Mouse (Mus musculus) limb, embryonic 15.5 days (tissue): ENCODE data around the gene Ehd1. TPM values are rescaled to one million over a fixed set of nuclear protein-coding genes. Genes with fewer than 3 reads are reported as not detected.
"Not testable (repeated sequence)": the region's sequence is repeated elsewhere in the genome, so short reads cannot be mapped to it uniquely, and the experiment has no call there.

Experiments used
- ATAC-seq: fragments of 200-750 bp; cut with Nextera tagmentation; 2 replicates; pipeline ENCODE4 v1.8.0; 2017; ENCODE audit warnings: low read depth, moderate TSS enrichment; ENCODE audit not compliant: insufficient number of reproducible peaks, low FRiP score, low TSS enrichment
- H3K27ac ChIP-seq: fragments of 300-500 bp; sonication (generic); 2 replicates; pipeline ENCODE4 v1.5.1; 2015; ENCODE audit warnings: moderate library complexity, mild to moderate bottlenecking, inconsistent platforms
- H3K27me3 ChIP-seq: fragments of 300-500 bp; sonication (generic); 2 replicates; pipeline ENCODE4 v1.6.1; 2015; ENCODE audit warnings: inconsistent platforms
- H3K36me3 ChIP-seq: fragments of 300-500 bp; sonication (generic); 2 replicates; pipeline ENCODE4 v1.6.1; 2015; ENCODE audit warnings: inconsistent platforms
- H3K4me1 ChIP-seq: fragments of 300-500 bp; sonication (generic); 2 replicates; pipeline ENCODE4 v1.6.1; 2015; ENCODE audit warnings: inconsistent platforms
- H3K4me2 ChIP-seq: fragments of 300-500 bp; sonication (generic); 2 replicates; pipeline ENCODE4 v1.6.1; 2015; ENCODE audit warnings: mild to moderate bottlenecking, inconsistent platforms
- H3K4me3 ChIP-seq: fragments of 300-500 bp; sonication (generic); 2 replicates; pipeline ENCODE4 v1.5.1; 2015; ENCODE audit warnings: mild to moderate bottlenecking, inconsistent platforms
- H3K9ac ChIP-seq: fragments of 300-500 bp; sonication (generic); 2 replicates; pipeline ENCODE4 v1.6.1; 2015; ENCODE audit warnings: inconsistent platforms
- H3K9me3 ChIP-seq: fragments of 300-500 bp; sonication (generic); 2 replicates; pipeline ENCODE4 v1.6.1; 2016; ENCODE audit warnings: inconsistent platforms
- WGBS: fragments of 180-500 bp; shearing (Covaris S2); methylation state at CpG from one replicate; pipeline ENCODE4 v1.1.7; 2015; 5-methylcytosine and 5-hydroxymethylcytosine counted together
- polyA plus RNA-seq: library from polyadenylated mRNA; unstranded; fragments of >200 nt; fragmentation: Nextera tagmentation; extraction: Ambion mirVana; gene quantifications from 2 replicates; pipeline ENCODE4 v1.2.1, GENCODE M21; 2015

Ehd1 gene
- polyA plus RNA-seq, 1 experiment from 2014 or later, result 93.6 TPM

DNA sequence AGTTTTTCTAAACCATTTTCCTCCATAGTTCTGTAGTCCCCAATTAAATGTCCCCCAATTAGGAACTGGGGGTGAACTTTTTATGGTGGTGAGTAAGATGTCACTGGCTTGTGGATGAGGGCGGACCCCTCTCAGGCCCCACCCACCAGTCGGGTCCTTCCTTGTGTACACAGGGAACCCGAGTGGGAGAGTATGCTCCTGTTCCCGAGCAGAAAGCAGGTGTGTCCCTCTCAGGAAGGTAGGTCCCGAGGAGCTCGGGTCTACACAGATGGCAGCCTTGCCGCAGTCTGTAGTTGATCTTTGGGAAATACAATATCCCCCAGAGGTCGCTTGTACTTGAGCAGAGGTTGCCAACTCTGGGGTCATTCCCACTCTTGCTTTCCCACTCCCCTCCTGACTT is 8.7 kb downstream of the Ehd1 start:
- no peak for ATAC-seq
- 64% methylated on average over 8 of the region's 8 CpGs for WGBS
- H3K4me1 ChIP-seq, result peaks cover 25% of the 10 kb centered on the region
- H3K4me2 ChIP-seq, result no peak overlapping the region
- H3K27ac ChIP-seq, result no peak overlapping the region
- no peak overlapping the region for H3K9ac ChIP-seq
- no peaks in the 10 kb centered on the region for H3K27me3 ChIP-seq
- no peak overlapping the region for H3K4me3 ChIP-seq
- peaks cover 83% of the 10 kb centered on the region for H3K36me3 ChIP-seq
- no peaks in the 10 kb centered on the region for H3K9me3 ChIP-seq

GRCm38 (mm10) chr19:6285632-6286433 is 9.3 kb downstream of the Ehd1 start:
- H3K4me3 ChIP-seq, result no peak overlapping the region
- no peaks in the 10 kb centered on the region for H3K9me3 ChIP-seq
- peaks cover 19% of the 10 kb centered on the region for H3K4me1 ChIP-seq
- WGBS, result 72% methylated on average over 7 of the region's 7 CpGs
- no peak overlapping the region for H3K9ac ChIP-seq
- no peaks in the 10 kb centered on the region for H3K27me3 ChIP-seq
- no peak for ATAC-seq
- H3K4me2 ChIP-seq, result no peak overlapping the region
- H3K27ac ChIP-seq, result no peak overlapping the region
- H3K36me3 ChIP-seq, result peaks cover 77% of the 10 kb centered on the region

DNA sequence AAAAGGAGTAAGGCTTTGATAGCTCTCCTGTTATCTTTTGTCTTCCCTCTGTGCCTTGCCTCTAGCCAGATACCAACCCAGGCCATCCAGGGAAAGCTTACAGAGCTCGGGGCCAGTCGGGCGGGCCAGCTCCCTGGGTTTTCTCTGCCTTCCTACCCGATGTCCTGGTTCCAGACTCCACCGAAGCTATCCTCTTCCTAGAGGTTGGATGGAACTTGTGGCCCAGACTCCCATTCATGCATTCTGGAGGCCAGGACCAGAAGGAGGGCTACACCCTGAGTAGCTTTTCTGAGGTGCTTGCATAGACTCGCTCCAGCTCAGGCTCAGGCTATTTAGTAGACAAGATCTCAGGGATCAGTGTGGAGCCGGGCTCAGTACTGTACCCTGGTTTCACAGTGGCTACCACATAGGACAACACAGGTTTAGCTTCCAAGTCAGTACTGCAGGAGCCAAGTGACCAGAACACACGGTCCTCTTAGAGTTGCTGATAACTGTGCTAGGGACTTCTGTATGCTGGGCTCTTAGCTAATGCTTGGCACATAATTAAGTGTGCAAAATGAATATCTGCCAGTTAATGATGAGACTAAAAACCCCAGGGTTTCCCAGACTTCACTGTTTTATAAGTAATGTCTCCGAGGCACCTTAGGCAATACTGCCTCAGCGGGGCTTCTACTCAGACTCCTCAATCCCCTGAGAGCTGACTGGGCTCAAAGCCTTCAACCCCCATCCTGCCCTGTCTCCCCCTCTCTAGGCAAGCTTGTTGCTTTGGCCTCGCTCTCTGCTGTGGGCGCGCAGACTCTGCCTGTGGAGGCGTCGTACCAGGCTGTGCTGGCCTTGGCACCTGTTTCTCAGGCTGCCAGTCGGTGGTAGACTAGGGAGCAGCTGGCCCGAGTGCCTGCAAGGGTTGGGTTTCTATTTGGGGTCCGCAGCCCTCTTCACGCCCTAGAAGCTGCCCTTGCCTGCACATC is 10.2 kb downstream of the Ehd1 start:
- no peak overlapping the region for H3K9ac ChIP-seq
- peaks cover 73% of the 10 kb centered on the region for H3K36me3 ChIP-seq
- H3K27ac ChIP-seq, result no peak overlapping the region
- WGBS, result 84% methylated on average over 19 of the region's 19 CpGs
- H3K4me1 ChIP-seq, result peaks cover 16% of the 10 kb centered on the region
- H3K4me3 ChIP-seq, result no peak overlapping the region
- H3K27me3 ChIP-seq, result no peaks in the 10 kb centered on the region
- no peak for ATAC-seq
- no peaks in the 10 kb centered on the region for H3K9me3 ChIP-seq
- H3K4me2 ChIP-seq, result no peak overlapping the region

DNA sequence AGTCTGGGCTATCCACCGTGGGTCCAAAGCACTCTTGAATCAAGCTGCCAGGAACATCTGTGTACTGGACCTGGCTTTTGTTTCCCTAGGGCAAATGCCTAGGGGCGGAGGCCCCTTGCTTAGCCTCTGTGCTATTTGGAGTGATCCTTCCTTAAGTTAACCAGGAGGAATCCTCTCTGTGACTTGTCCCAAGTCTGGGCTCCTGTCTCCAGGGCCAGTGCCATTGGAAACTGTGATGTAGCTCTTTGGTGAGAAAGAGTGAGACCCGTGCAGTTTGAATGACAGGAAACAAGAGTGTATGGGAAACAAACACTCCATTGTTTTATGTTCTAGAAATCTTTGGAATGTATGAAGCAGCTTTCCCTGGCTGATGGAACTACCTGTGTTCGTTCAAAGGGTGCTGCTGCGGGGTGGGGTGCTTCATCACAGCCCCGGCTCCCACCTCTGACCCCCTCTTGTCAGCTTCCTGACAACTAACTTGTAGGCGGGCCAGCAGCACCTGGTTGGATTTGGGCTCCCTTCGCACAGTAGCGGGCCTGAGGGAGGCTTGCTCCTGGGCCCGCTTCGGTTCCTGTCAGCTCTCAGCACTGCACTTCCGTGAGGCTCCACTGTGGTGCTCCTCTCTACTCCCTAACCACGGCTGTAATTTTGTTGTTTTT is 11.8 kb downstream of the Ehd1 start:
- Histone ChIP-seq H3K9ac (no peak overlapping the region), H3K4me2 (no peak overlapping the region), H3K36me3 (peaks cover 69% of the 10 kb centered on the region), H3K4me1 (peaks cover 19% of the 10 kb centered on the region), H3K9me3 (no peaks in the 10 kb centered on the region), H3K4me3 (no peak overlapping the region), H3K27me3 (no peaks in the 10 kb centered on the region), H3K27ac (0 out of 2 replicates have a peak overlapping the region, but pooled peaks have one; percentile 35)
- 66% methylated on average over 13 of the region's 13 CpGs for WGBS
- no peak for ATAC-seq

DNA sequence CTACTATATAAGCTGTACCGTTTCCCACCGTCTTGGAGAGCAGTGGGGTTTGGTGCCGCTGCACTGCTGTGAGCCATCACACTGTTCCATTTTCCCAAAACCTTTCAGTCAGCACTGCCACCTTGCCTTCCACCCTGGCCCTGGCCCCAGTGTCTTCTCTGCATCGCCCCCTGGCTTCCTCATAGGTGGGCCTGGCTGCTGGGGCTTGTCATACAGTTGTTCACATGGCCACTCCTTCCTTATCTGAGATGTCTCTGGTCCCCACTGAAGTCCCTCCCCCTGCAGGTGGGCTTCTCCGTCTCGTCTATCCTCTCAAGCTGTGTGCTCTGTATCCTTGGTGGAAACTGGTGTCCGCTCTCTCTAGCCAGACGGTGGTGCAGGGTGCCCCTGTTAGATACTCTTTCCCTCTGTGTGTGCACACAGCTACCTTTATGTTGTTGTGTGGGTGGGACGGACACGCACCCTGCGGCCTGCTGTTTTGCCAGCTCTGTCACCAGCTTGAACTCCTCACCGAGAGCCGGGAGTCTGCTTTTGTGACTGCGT is 13.2 kb downstream of the Ehd1 start:
- 94% methylated on average over 14 of the region's 14 CpGs for WGBS
- Histone ChIP-seq H3K27me3 (no peaks in the 10 kb centered on the region), H3K4me2 (no peak overlapping the region), H3K27ac (no peak overlapping the region), H3K9me3 (no peaks in the 10 kb centered on the region), H3K4me1 (peaks cover 19% of the 10 kb centered on the region), H3K9ac (no peak overlapping the region), H3K4me3 (no peak overlapping the region), H3K36me3 (peaks cover 69% of the 10 kb centered on the region)
- no peak for ATAC-seq

DNA sequence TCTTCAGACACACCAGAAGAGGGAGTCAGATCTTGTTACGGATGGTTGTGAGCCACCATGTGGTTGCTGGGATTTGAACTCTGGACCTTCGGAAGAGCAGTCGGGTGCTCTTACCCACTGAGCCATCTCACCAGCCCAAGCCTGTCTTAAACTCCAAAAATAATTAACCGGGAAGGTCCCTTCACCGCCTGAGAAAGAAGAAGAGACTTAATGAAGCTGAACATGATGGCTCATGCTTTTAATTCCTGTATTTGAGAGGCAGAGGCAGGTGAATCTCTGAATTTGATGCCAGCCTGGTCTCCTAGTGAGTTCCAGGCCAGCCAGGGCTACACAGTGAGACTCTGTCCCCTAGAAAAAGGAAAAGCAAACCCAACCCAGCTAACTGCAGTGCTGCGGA is 14.2 kb downstream of the Ehd1 start:
- Histone ChIP-seq H3K4me1 (peaks cover 19% of the 10 kb centered on the region), H3K36me3 (peaks cover 71% of the 10 kb centered on the region), H3K27ac (0 out of 2 replicates have a peak overlapping the region, but pooled peaks have one; percentile 61)
- not testable (repeated sequence) for ATAC-seq, H3K9me3 ChIP-seq, H3K4me3 ChIP-seq, H3K27me3 ChIP-seq, H3K4me2 ChIP-seq, H3K9ac ChIP-seq
- 92% methylated on average over 6 of the region's 6 CpGs for WGBS

DNA sequence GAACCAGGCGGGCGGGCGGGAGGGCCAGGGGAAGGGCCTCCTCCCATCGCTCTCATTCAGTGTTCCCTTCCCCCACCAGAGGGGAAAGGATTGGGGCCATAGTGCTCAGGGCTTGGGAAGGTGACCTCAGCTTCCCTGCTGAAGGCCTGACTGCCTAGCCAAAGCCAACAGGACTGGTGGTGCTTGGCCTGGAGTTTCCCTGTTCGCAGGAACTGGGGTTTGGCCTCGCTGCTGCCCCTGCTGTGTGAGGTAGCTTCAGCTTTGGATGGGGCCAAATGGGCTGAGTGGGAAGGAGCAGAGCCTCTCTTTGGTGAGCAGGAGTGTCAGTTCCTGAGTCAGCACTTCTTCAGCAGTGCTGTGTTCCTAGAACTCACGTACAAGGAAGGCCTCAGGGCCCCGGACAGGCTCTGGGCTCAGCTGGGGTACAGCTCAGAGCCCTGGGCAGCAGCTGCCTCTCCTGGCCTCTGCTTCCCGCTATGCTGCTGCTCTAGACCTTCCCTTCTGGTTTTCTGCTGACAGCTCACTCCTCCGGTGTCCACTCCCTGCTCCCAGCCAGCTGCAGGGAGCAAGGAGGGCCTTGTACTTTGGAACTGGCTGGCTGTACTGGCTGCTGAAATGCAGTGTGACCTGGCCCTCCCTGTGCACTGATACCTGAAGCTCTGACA is 14.7 kb downstream of the Ehd1 start:
- ATAC-seq, result no peak; the same call in 1 of the 2 replicates

DNA sequence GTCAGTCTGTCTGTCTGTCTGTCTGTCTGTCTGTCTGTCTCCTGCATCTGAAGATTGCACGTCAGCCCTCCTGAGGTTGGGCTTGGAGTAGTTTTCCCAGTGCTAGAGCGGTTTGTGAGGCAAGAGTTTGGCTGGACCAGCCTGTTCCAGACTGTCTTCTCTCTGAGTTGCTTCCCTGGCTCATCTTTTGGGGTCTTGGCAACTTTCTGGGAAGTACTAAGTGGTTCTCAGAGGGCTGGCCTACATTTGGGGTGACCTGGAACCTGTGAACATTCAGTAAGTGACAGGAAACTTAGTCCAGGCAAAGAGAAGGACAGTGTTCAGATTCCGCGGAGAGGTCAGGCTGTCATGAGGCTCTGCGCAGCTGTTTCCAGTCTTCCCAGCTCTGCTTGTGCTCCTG is 15.7 kb downstream of the Ehd1 start:
- H3K9me3 ChIP-seq, result no peaks in the 10 kb centered on the region
- no peak overlapping the region for H3K9ac ChIP-seq
- H3K36me3 ChIP-seq, result peaks cover 72% of the 10 kb centered on the region
- H3K4me3 ChIP-seq, result no peak overlapping the region
- peaks cover 6% of the 10 kb centered on the region for H3K4me1 ChIP-seq
- H3K27ac ChIP-seq, result no peak overlapping the region
- 91% methylated on average over 5 of the region's 5 CpGs for WGBS
- no peak overlapping the region for H3K4me2 ChIP-seq
- no peaks in the 10 kb centered on the region for H3K27me3 ChIP-seq
- ATAC-seq, result no peak

More for the DNA sequence above, 14.7 kb downstream of the Ehd1 start:
- H3K4me2 ChIP-seq, result no peak overlapping the region
- peaks cover 17% of the 10 kb centered on the region for H3K4me1 ChIP-seq
- H3K27me3 ChIP-seq, result no peaks in the 10 kb centered on the region
- no peaks in the 10 kb centered on the region for H3K9me3 ChIP-seq
- peak overlapping the region; percentile 61 for H3K27ac ChIP-seq
- no peak overlapping the region for H3K9ac ChIP-seq
- WGBS, result 66% methylated on average over 10 of the region's 10 CpGs
- no peak overlapping the region for H3K4me3 ChIP-seq
- peaks cover 71% of the 10 kb centered on the region for H3K36me3 ChIP-seq

DNA sequence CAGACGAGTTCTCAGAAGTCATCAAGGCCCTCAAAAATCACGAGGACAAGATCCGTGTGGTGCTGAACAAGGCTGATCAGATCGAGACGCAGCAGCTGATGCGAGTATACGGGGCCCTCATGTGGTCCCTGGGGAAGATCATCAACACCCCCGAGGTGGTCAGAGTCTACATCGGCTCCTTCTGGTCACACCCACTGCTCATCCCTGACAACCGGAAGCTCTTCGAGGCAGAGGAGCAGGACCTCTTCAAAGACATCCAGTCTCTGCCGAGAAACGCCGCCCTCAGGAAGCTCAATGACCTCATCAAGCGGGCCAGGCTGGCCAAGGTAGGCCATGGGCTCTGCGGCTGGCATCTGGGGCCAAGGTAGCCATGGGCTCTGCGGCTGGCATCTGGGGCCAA is 17.8 kb downstream of the Ehd1 start:
- Histone ChIP-seq H3K9me3 (no peaks in the 10 kb centered on the region), H3K9ac (no peak overlapping the region), H3K4me1 (peaks cover 7% of the 10 kb centered on the region; the same call in 1 of the 2 replicates), H3K27ac (no peak overlapping the region), H3K27me3 (no peaks in the 10 kb centered on the region), H3K4me2 (no peak overlapping the region), H3K4me3 (no peak overlapping the region), H3K36me3 (peaks cover 84% of the 10 kb centered on the region)
- WGBS, result 90% methylated on average over 17 of the region's 17 CpGs
- ATAC-seq, result no peak

DNA sequence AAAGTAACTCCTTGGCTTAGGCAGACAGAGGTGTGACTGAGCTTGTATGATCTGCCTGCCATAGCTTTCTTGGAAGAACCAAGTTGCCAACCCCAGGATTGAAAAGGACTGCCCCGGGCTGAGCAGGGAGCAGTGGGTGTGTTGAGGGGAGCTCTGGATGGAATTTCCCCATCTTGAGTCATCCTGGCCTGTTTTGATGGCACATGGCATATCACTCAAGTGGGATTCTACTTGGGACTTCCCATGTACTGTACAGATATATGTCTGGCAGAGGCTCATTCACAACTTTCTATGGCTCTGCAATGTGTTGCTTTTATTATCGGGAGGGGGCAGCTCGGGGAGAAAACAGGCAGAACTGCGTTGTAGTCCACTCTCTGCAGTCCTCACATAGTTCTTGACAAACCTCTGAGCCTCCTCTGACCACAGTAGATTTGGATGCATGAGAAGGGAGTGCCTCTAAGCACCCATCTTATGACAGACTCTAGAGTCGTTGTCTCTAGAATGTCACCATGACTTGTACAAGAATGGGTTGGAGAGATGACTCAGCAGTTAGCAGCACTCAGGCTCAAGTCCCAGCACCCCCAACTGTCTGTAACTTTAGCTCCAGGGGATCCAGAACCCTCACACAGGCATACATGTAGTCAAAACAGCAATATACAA is 20.2 kb downstream of the Ehd1 start:
- 85% methylated on average over 5 of the region's 5 CpGs for WGBS
- no peak for ATAC-seq
- no peaks in the 10 kb centered on the region for H3K9me3 ChIP-seq
- H3K4me1 ChIP-seq, result peaks cover 24% of the 10 kb centered on the region
- H3K27me3 ChIP-seq, result no peaks in the 10 kb centered on the region
- H3K9ac ChIP-seq, result no peak overlapping the region
- H3K4me2 ChIP-seq, result no peak overlapping the region
- no peak overlapping the region for H3K4me3 ChIP-seq
- peaks cover 80% of the 10 kb centered on the region for H3K36me3 ChIP-seq
- no peak overlapping the region for H3K27ac ChIP-seq

DNA sequence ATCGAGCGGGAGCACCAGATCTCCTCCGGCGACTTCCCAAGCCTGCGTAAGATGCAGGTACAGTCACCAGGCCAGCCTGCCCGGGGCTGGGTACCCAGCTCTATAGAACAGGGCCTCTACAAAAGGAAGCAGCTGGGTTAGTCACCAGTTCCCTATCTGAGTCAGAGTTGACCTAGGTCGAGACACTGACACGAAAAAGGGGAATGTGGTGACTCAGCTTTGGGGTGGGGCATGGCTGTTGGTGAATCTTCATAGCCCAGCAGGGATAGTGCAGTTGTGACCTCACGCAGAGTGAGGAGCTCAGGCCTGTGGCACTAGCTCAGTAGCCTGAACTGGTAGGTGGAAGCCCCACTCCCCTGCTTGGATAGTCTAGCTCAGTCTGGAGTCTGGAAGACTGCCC is 21.1 kb downstream of the Ehd1 start:
- Histone ChIP-seq H3K9me3 (no peaks in the 10 kb centered on the region), H3K4me2 (no peak overlapping the region), H3K27me3 (no peaks in the 10 kb centered on the region), H3K9ac (no peak overlapping the region), H3K4me3 (no peak overlapping the region), H3K27ac (no peak overlapping the region), H3K36me3 (peaks cover 72% of the 10 kb centered on the region), H3K4me1 (peaks cover 24% of the 10 kb centered on the region)
- no peak for ATAC-seq
- 83% methylated on average over 9 of the region's 9 CpGs for WGBS
